Mouse (Mus musculus) adrenal gland, adult 18-20 months (tissue): ENCODE data around the gene Spag4. TPM values are rescaled to one million over a fixed set of nuclear protein-coding genes. Genes with fewer than 3 reads are reported as not detected.
"Not testable (repeated sequence)": the region's sequence is repeated elsewhere in the genome, so short reads cannot be mapped to it uniquely, and the experiment has no call there.

Experiments
- DNase-seq, 2 experiments: peaks; one replicate each; pipeline ENCODE4 v3.0.0; 2021 to 2022; ENCODE audit warnings: low spot score in 2 of 2
- total RNA-seq, 2 experiments: library from RNA; stranded (reverse); gene quantifications; 1 replicate in 1 of 2; 2 replicates in 1 of 2; pipeline ENCODE4 v1.2.3; 2021

The Spag4 gene
- total RNA-seq, 2 experiments from 2014 or later: 4.2 to 9.3 TPM

- DNase-seq: no peak
Observed at GRCm38 (mm10) chr2:156091926-156092325, 27.0 kb downstream of the Spag4 start.

GRCm38 (mm10) chr2:156110627-156111357 is 45.8 kb downstream of the Spag4 start:
- DNase-seq: peak in 1 of 2 experiments; percentile 14

GRCm38 (mm10) chr2:156111358-156112079 is 46.5 kb downstream of the Spag4 start, which contains the start of the genes Cpne1 and Rbm12:
Gene Cpne1, minus strand, starts transcription at chr2:156111965.
Gene Rbm12, minus strand, starts transcription at chr2:156111978.
- DNase-seq: peak; percentile 93 to 94

- not testable (repeated sequence) for DNase-seq
Observed at GRCm38 (mm10) chr2:156112080-156112423, 47.1 kb downstream of the Spag4 start.

- no peak for DNase-seq
Observed at GRCm38 (mm10) chr2:156119566-156119965, 54.6 kb downstream of the Spag4 start.

Other genes starting within 250 kb of the Spag4 start
- 100 to 1,000 TPM; 171 to 240 TPM for gene BC029722, start 245.7 kb upstream of the Spag4 start, total RNA-seq
- 100 to 1,000 TPM; 131 to 138 TPM for gene Eif6, start 238.2 kb upstream of the Spag4 start, total RNA-seq
- gene Fam83c, start 230.3 kb upstream of the Spag4 start, total RNA-seq: not detected
- 100 to 1,000 TPM; 122 to 139 TPM for gene Uqcc1, start 134.9 kb upstream of the Spag4 start, total RNA-seq
- not detected for gene Gm15557, start 124.4 kb upstream of the Spag4 start, total RNA-seq
- gene Gdf5, start 119.8 kb upstream of the Spag4 start, total RNA-seq: under 1 TPM in 1 of 2 experiments, not detected in 1; 0.38 TPM
- gene Cep250, start 108.7 kb upstream of the Spag4 start, total RNA-seq: 10 to 100 TPM in 1 of 2 experiments, 1 to 10 TPM in 1; 9.9 to 10.7 TPM
- gene 6430550D23Rik, start 57.2 kb upstream of the Spag4 start, total RNA-seq: 1 to 10 TPM; 1.2 to 2.0 TPM
- 100 to 1,000 TPM; 215 to 227 TPM for gene Ergic3, start 57.1 kb upstream of the Spag4 start, total RNA-seq
- not detected for gene Fer1l4, start 12.2 kb upstream of the Spag4 start, total RNA-seq
- 10 to 100 TPM; 36.1 to 37.2 TPM for gene Cpne1, start 46.8 kb downstream of the Spag4 start, total RNA-seq
- gene Rbm12, start 46.8 kb downstream of the Spag4 start, total RNA-seq: 10 to 100 TPM; 22.1 to 29.7 TPM
- 10 to 100 TPM; 25.4 to 28.6 TPM for gene Gm28036, start 61.9 kb downstream of the Spag4 start, total RNA-seq
- gene Romo1, start 78.9 kb downstream of the Spag4 start, total RNA-seq: 100 to 1,000 TPM; 346 to 350 TPM
- gene Nfs1, start 79.0 kb downstream of the Spag4 start, total RNA-seq: 10 to 100 TPM; 80.4 to 90.4 TPM
- gene Rbm39, start 115.1 kb downstream of the Spag4 start, total RNA-seq: 100 to 1,000 TPM; 283 to 382 TPM
- gene Phf20, start 131.3 kb downstream of the Spag4 start, total RNA-seq: 10 to 100 TPM; 32.3 to 42.2 TPM
- gene Cnbd2, start 247.1 kb downstream of the Spag4 start, total RNA-seq: 1 to 10 TPM; 2.3 to 3.5 TPM
- 100 to 1,000 TPM; 102 to 113 TPM for gene Scand1, start 247.5 kb downstream of the Spag4 start, total RNA-seq